Mouse (Mus musculus) myocyte (in vitro differentiated cells): ENCODE results near the gene Zic1.

Source experiments
- CEBPB ChIP-seq: IDR thresholded peaks from 2 replicates; pipeline ENCODE4 v1.6.1; 2011; ENCODE audit warnings: mild to moderate bottlenecking, moderate library complexity; ENCODE audit not compliant: poor library complexity, insufficient read depth, severe bottlenecking
- E2F4 ChIP-seq: IDR thresholded peaks from one replicate; pipeline ENCODE4 v1.6.1; 2011; ENCODE audit warnings: mild to moderate bottlenecking, control low read depth, moderate library complexity; ENCODE audit not compliant: insufficient read depth
- MAX ChIP-seq: IDR thresholded peaks from one replicate; pipeline ENCODE4 v1.6.1; 2011; ENCODE audit warnings: low read depth, mild to moderate bottlenecking, control low read depth
- MYOG ChIP-seq, 3 experiments: IDR thresholded peaks; one replicate each; pipeline ENCODE4 v1.6.1; 2011; ENCODE audit warnings: control low read depth in 2 of 3, low read depth in 2 of 3, mild to moderate bottlenecking in 2 of 3; ENCODE audit not compliant: insufficient read length in 2 of 3, control insufficient read depth in 1 of 3, insufficient read depth in 1 of 3
- POLR2A ChIP-seq: IDR thresholded peaks from one replicate; pipeline ENCODE4 v1.6.1; 2011; ENCODE audit warnings: low read depth, mild to moderate bottlenecking, control low read depth, moderate library complexity; ENCODE audit not compliant: insufficient read length
- POLR2AphosphoS2 ChIP-seq: IDR thresholded peaks from one replicate; pipeline ENCODE4 v1.6.1; 2011; ENCODE audit warnings: low read depth, control low read depth; ENCODE audit not compliant: insufficient read length
- TCF12 ChIP-seq: IDR thresholded peaks from one replicate; pipeline ENCODE4 v1.6.1; 2011; ENCODE audit warnings: mild to moderate bottlenecking, control low read depth; ENCODE audit not compliant: poor library complexity, insufficient read depth, severe bottlenecking
- TCF3 ChIP-seq: IDR thresholded peaks from one replicate; pipeline ENCODE4 v1.6.1; 2011; ENCODE audit warnings: low read depth, control low read depth; ENCODE audit not compliant: insufficient read length
- USF1 ChIP-seq: IDR thresholded peaks from one replicate; pipeline ENCODE4 v1.6.1; 2011; ENCODE audit warnings: low read depth, mild to moderate bottlenecking, control low read depth, moderate library complexity

DNA sequence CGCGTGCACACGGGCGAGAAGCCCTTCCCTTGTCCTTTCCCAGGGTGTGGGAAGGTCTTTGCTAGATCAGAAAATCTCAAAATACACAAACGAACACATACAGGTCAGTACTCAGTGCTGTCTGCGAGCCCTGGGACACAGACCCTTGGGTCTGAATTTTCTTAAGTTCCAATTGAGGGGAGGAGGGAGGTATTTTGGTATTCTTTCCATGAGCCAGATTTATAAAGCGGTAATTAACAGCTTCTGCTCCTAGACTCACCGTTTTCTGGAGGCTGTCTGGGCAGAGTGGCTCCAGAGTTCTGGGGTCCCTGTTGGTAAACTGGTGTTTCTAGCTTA is 13.7 kb upstream of the Zic1 start:
- TF ChIP-seq POLR2A, result no peak
- no peak for TF ChIP-seq USF1
- no peak for TF ChIP-seq E2F4
- no peak for TF ChIP-seq POLR2AphosphoS2
- no peak for TF ChIP-seq TCF3
- TF ChIP-seq MAX, result no peak
- no peak for TF ChIP-seq TCF12
- TF ChIP-seq MYOG (IDR thresholded peaks at IDR 0.05; ENCODE audit: control insufficient read depth in 1 of 3, insufficient read depth in 1 of 3, insufficient read length in 2 of 3, low read depth in 2 of 3), result no peak
- no peak for TF ChIP-seq CEBPB
